In genomic region chr12:58652701-58653100, GRCm38 (mm10) we compare ENCODE assay signal across 20 mouse cellular contexts.
A peak's percentile ranks its signal among the peaks of the same experiment; 100 is the strongest.
DNase-seq lines count a peak whose midpoint lies in the region; ATAC-seq lines count a peak whose summit lies in the region.
"Had no signal": no experiment of that assay in that cellular context is flagged by ENCODE, and none has a peak within 500 bp of the region (broad histone marks: within the 10 kb centered on the region; RNA-seq: fewer than 3 reads in every experiment).

No protein-coding gene starts in this region.

- no peak overlapping the region for H3K27ac ChIP-seq in forebrain, embryonic 11.5 days (ENCODE audit: low read depth, low read length)
- H3K27ac ChIP-seq in forebrain, embryonic 12.5 days, result no peak overlapping the region
- H3K27ac ChIP-seq in hindbrain, embryonic 14.5 days, result no peak overlapping the region
- H3K27ac ChIP-seq in hindbrain, embryonic 12.5 days, result no peak overlapping the region
- H3K27ac ChIP-seq in limb, embryonic 11.5 days (replicated peaks; ENCODE audit: low read depth, low read length), result no peak overlapping the region
- no peak overlapping the region for H3K27ac ChIP-seq in limb, embryonic 10.5 days
- H3K27ac ChIP-seq in midbrain, embryonic 16.5 days (ENCODE audit: low read length), result no peak overlapping the region
- no peak overlapping the region for H3K27ac ChIP-seq in midbrain, embryonic 10.5 days (replicated peaks)
- H3K27ac ChIP-seq: embryonic facial prominence, embryonic 12.5 days; heart, embryonic 10.5 days had no signal

- H3K4me1 ChIP-seq in forebrain, embryonic 11.5 days (replicated peaks; ENCODE audit: control insufficient read depth, insufficient read depth, low read length), result no peaks in the 10 kb centered on the region
- peaks cover 16% of the 10 kb centered on the region; the same call in 1 of the 2 replicates for H3K4me1 ChIP-seq in forebrain, embryonic 12.5 days
- peaks cover 13% of the 10 kb centered on the region for H3K4me1 ChIP-seq in hindbrain, embryonic 14.5 days (replicated peaks; ENCODE audit: control insufficient read depth, insufficient read depth, low read length)
- peaks cover 3% of the 10 kb centered on the region for H3K4me1 ChIP-seq in hindbrain, embryonic 12.5 days
- H3K4me1 ChIP-seq in limb, embryonic 11.5 days (ENCODE audit: control insufficient read depth, insufficient read depth, low read length), result no peaks in the 10 kb centered on the region
- no peaks in the 10 kb centered on the region for H3K4me1 ChIP-seq in limb, embryonic 10.5 days
- H3K4me1 ChIP-seq in midbrain, embryonic 16.5 days (ENCODE audit: control insufficient read depth, insufficient read depth, low read length), result peaks cover 17% of the 10 kb centered on the region
- H3K4me1 ChIP-seq in midbrain, embryonic 10.5 days, result 0 out of 2 replicates have a peak, but pooled peaks cover 4% of the 10 kb centered on the region
- H3K4me1 ChIP-seq: embryonic facial prominence, embryonic 12.5 days; heart, embryonic 10.5 days had no signal

- no peak overlapping the region for H3K4me3 ChIP-seq in forebrain, embryonic 11.5 days (ENCODE audit: low read depth, low read length)
- no peak overlapping the region for H3K4me3 ChIP-seq in forebrain, embryonic 12.5 days (replicated peaks)
- H3K4me3 ChIP-seq in hindbrain, embryonic 14.5 days (replicated peaks; ENCODE audit: low read length), result no peak overlapping the region
- H3K4me3 ChIP-seq in hindbrain, embryonic 12.5 days, result no peak overlapping the region
- no peak overlapping the region for H3K4me3 ChIP-seq in limb, embryonic 11.5 days (ENCODE audit: low read depth, low read length)
- no peak overlapping the region for H3K4me3 ChIP-seq in limb, embryonic 10.5 days
- no peak overlapping the region for H3K4me3 ChIP-seq in midbrain, embryonic 16.5 days (ENCODE audit: low read depth, low read length)
- no peak overlapping the region for H3K4me3 ChIP-seq in midbrain, embryonic 10.5 days
- H3K4me3 ChIP-seq: embryonic facial prominence, embryonic 12.5 days; heart, embryonic 10.5 days had no signal

- no peak overlapping the region for H3K4me2 ChIP-seq in forebrain, embryonic 11.5 days (ENCODE audit: low read depth, low read length, severe bottlenecking)
- H3K4me2 ChIP-seq in forebrain, embryonic 12.5 days, result no peak overlapping the region
- no peak overlapping the region for H3K4me2 ChIP-seq in hindbrain, embryonic 14.5 days (replicated peaks)
- H3K4me2 ChIP-seq in hindbrain, embryonic 12.5 days (replicated peaks), result no peak overlapping the region
- H3K4me2 ChIP-seq in limb, embryonic 11.5 days (ENCODE audit: low read depth, severe bottlenecking), result no peak overlapping the region
- no peak overlapping the region for H3K4me2 ChIP-seq in midbrain, embryonic 16.5 days (ENCODE audit: low read length)
- H3K4me2 ChIP-seq: embryonic facial prominence, embryonic 12.5 days had no signal

- peak; percentile 67; the same call in 1 of the 2 replicates for ATAC-seq in forebrain, embryonic 11.5 days (replicated peaks; ENCODE audit: low FRiP score)
- ATAC-seq in forebrain, embryonic 12.5 days (ENCODE audit: low FRiP score), result no peak; the same call in 1 of the 2 replicates
- peak; percentile 49; the same call in 1 of the 2 replicates for ATAC-seq in hindbrain, embryonic 14.5 days (ENCODE audit: low FRiP score)
- no peak for ATAC-seq in hindbrain, embryonic 12.5 days (ENCODE audit: low FRiP score)
- 0 out of 2 replicates have a peak, but pooled peaks have one; percentile 17 for ATAC-seq in limb, embryonic 11.5 days (ENCODE audit: insufficient number of reproducible peaks, low FRiP score, low TSS enrichment, low read depth)
- ATAC-seq in midbrain, embryonic 16.5 days, result 0 out of 2 replicates have a peak, but pooled peaks have one; percentile 22
- ATAC-seq: inflammation-experienced regulatory T-cells, adult 6 months; intestine, postnatal 0 days had no signal

- no peak overlapping the region for H3K9ac ChIP-seq in forebrain, embryonic 11.5 days (ENCODE audit: low read length)
- H3K9ac ChIP-seq in forebrain, embryonic 12.5 days, result no peak overlapping the region
- no peak overlapping the region for H3K9ac ChIP-seq in hindbrain, embryonic 14.5 days
- H3K9ac ChIP-seq in hindbrain, embryonic 12.5 days, result no peak overlapping the region
- no peak overlapping the region for H3K9ac ChIP-seq in limb, embryonic 11.5 days (ENCODE audit: low read length)
- H3K9ac ChIP-seq in midbrain, embryonic 16.5 days (ENCODE audit: low read depth, low read length), result no peak overlapping the region
- H3K9ac ChIP-seq: embryonic facial prominence, embryonic 12.5 days had no signal

- WGBS in forebrain, embryonic 11.5 days, result 80% methylated on average over 4 of the region's 4 CpGs
- 77% methylated on average over 4 of the region's 4 CpGs for WGBS in forebrain, embryonic 12.5 days
- 88% methylated on average over 4 of the region's 4 CpGs for WGBS in hindbrain, embryonic 14.5 days
- WGBS in hindbrain, embryonic 12.5 days, result 89% methylated on average over 4 of the region's 4 CpGs
- 90% methylated on average over 4 of the region's 4 CpGs for WGBS in limb, embryonic 11.5 days
- 95% methylated on average over 4 of the region's 4 CpGs for WGBS in limb, embryonic 10.5 days
- WGBS in midbrain, embryonic 16.5 days, result 85% methylated on average over 4 of the region's 4 CpGs
- 95% methylated on average over 4 of the region's 4 CpGs for WGBS in midbrain, embryonic 10.5 days

- no peaks in the 10 kb centered on the region for H3K36me3 ChIP-seq in forebrain, embryonic 11.5 days (ENCODE audit: control insufficient read depth, insufficient read depth, low read length)
- no peaks in the 10 kb centered on the region for H3K36me3 ChIP-seq in forebrain, embryonic 12.5 days (replicated peaks)
- no peaks in the 10 kb centered on the region for H3K36me3 ChIP-seq in hindbrain, embryonic 14.5 days (replicated peaks; ENCODE audit: control insufficient read depth, insufficient read depth)
- no peaks in the 10 kb centered on the region for H3K36me3 ChIP-seq in hindbrain, embryonic 12.5 days
- no peaks in the 10 kb centered on the region for H3K36me3 ChIP-seq in limb, embryonic 11.5 days (ENCODE audit: control insufficient read depth, insufficient read depth, low read length)
- no peaks in the 10 kb centered on the region for H3K36me3 ChIP-seq in limb, embryonic 10.5 days
- no peaks in the 10 kb centered on the region for H3K36me3 ChIP-seq in midbrain, embryonic 16.5 days (ENCODE audit: control insufficient read depth, insufficient read depth, low read length)
- no peaks in the 10 kb centered on the region for H3K36me3 ChIP-seq in midbrain, embryonic 10.5 days
- H3K36me3 ChIP-seq: embryonic facial prominence, embryonic 12.5 days; heart, embryonic 10.5 days had no signal

- no peaks in the 10 kb centered on the region for H3K9me3 ChIP-seq in forebrain, embryonic 11.5 days (ENCODE audit: control insufficient read depth, low read length)
- H3K9me3 ChIP-seq in forebrain, embryonic 12.5 days, result no peaks in the 10 kb centered on the region
- H3K9me3 ChIP-seq in hindbrain, embryonic 14.5 days (ENCODE audit: control insufficient read depth, low read length), result no peaks in the 10 kb centered on the region
- no peaks in the 10 kb centered on the region for H3K9me3 ChIP-seq in hindbrain, embryonic 12.5 days (replicated peaks)
- H3K9me3 ChIP-seq in limb, embryonic 11.5 days (ENCODE audit: control insufficient read depth, low read length), result no peaks in the 10 kb centered on the region
- H3K9me3 ChIP-seq in limb, embryonic 10.5 days (replicated peaks), result no peaks in the 10 kb centered on the region
- no peaks in the 10 kb centered on the region for H3K9me3 ChIP-seq in midbrain, embryonic 16.5 days (replicated peaks; ENCODE audit: control insufficient read depth, low read length, poor library complexity, severe bottlenecking)
- no peaks in the 10 kb centered on the region for H3K9me3 ChIP-seq in midbrain, embryonic 10.5 days (replicated peaks)
- H3K9me3 ChIP-seq: embryonic facial prominence, embryonic 12.5 days; heart, embryonic 10.5 days had no signal

- no peaks in the 10 kb centered on the region for H3K27me3 ChIP-seq in forebrain, embryonic 11.5 days (ENCODE audit: control insufficient read depth, insufficient read depth, low read length)
- no peaks in the 10 kb centered on the region for H3K27me3 ChIP-seq in forebrain, embryonic 12.5 days
- no peaks in the 10 kb centered on the region for H3K27me3 ChIP-seq in hindbrain, embryonic 14.5 days (ENCODE audit: control insufficient read depth, insufficient read depth, low read length)
- H3K27me3 ChIP-seq in hindbrain, embryonic 12.5 days, result no peaks in the 10 kb centered on the region
- H3K27me3 ChIP-seq in limb, embryonic 11.5 days (ENCODE audit: control insufficient read depth, insufficient read depth, low read length), result no peaks in the 10 kb centered on the region
- H3K27me3 ChIP-seq in limb, embryonic 10.5 days (ENCODE audit: low read depth, poor library complexity, severe bottlenecking), result no peaks in the 10 kb centered on the region
- H3K27me3 ChIP-seq in midbrain, embryonic 16.5 days (ENCODE audit: control insufficient read depth, insufficient read depth, low read depth, low read length), result no peaks in the 10 kb centered on the region
- H3K27me3 ChIP-seq in midbrain, embryonic 10.5 days (ENCODE audit: low read depth, poor library complexity, severe bottlenecking), result no peaks in the 10 kb centered on the region
- H3K27me3 ChIP-seq: embryonic facial prominence, embryonic 12.5 days had no signal

- no peak for DNase-seq in forebrain, embryonic 11.5 days (ENCODE audit: low spot score)
- DNase-seq in hindbrain, embryonic 14.5 days (ENCODE audit: low spot score), result no peak
- no peak for DNase-seq in limb, embryonic 11.5 days (ENCODE audit: low spot score)
- DNase-seq in limb, embryonic 10.5 days (ENCODE audit: low spot score), result no peak
- no peak for DNase-seq in midbrain, embryonic 10.5 days (ENCODE audit: low spot score)
- DNase-seq: adrenal gland, postnatal 10 days; cerebellum, adult 11 months; cerebellum, adult 8-10 months; embryo, embryonic 11 days; gastrocnemius, postnatal 10 days; heart, adult 18-20 months; heart, postnatal 10 days; heart, postnatal 4 days had no signal

Comparison
In these comparisons a context has a peak if more than half of its experiments do, and no peak if none do; other contexts are left out.
1. ATAC-seq: peak in forebrain, embryonic 11.5 days (single experiment), hindbrain, embryonic 14.5 days (single experiment), limb, embryonic 11.5 days (single experiment) and midbrain, embryonic 16.5 days (single experiment); none in forebrain, embryonic 12.5 days (single experiment) and hindbrain, embryonic 12.5 days (single experiment).